Mouse (Mus musculus): ENCODE measurements around the gene Ltv1. TPM values are rescaled to one million over a fixed set of nuclear protein-coding genes. Genes with fewer than 3 reads are reported as not detected.

Gene Ltv1
- 10 to 100 TPM; 30.2 to 33.1 TPM for total RNA-seq (2021)
- long read RNA-seq, experiment 1, transcript Ltv1-201 (11 exons, 2,297 nt), result major isoform, 38 of 44 reads
- long read RNA-seq, experiment 1, partial matches to known transcripts, result 3 of 44 reads
- long read RNA-seq, experiment 1, other reads (novel, unspliced or antisense), result 3 of 44 reads
- long read RNA-seq, experiment 2, transcript Ltv1-201 (11 exons, 2,297 nt), result major isoform, 34 of 42 reads
- long read RNA-seq, experiment 2, partial matches to known transcripts, result 2 of 42 reads
- long read RNA-seq, experiment 2, other reads (novel, unspliced or antisense), result 6 of 42 reads

DNA sequence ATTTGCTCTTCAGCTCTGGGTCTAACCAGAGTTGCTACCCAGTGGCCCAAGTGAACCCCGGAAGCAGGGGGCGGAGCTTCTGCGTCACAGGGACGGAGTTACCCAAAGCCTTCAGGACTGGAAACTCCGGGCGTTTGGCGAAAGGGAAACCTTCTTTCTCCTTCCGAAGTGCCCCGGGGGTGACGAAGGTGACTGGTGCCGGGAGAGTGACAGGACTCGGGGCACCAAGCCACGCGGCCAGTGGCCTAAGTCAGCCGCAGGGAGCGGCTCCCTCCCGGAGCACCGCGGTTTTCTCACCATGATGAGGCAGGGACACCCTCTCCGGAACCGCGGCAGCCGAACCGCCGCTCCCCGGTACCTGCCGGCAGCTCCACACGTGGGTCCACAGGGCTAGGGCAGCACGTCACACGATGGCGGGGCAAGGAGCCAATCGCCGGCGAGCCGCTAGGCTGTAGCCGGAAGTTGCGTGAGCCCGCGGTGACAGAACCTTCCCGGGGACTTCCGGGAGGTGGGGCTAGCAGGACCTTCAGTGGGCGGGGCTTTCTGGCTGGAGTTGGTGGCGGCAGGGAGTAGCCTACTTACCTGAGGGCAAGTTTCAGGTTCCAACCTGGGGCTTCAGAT, at the start of gene Ltv1:
Ltv1 (minus strand) TSS at position 438 of the 621 bp plus-strand sequence.
- DNase-seq (ENCODE audit: low spot score in 2 of 2), result peak; percentile 88 to 96

DNA sequence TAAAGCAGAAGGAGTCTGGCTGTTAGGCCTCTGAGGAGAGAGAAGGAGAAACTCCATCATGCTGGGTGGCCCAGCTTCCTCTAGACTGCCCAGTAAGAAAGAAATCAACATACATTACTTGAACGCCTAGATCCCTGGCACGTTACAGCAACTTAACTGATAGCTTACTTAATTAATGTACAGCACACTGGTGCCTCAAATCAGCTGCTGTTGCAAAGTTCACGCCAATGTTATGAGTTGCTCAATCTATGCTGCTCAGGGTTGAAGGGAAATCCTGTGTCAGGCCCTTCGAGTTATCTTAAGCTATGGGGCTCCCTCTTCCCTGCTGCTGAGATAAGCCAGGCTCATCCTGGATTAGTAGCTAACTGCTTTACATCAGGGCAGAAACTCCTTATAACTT, 47.5 kb upstream of the Ltv1 start:
- no peak for DNase-seq (ENCODE audit: low spot score in 2 of 2)

DNA sequence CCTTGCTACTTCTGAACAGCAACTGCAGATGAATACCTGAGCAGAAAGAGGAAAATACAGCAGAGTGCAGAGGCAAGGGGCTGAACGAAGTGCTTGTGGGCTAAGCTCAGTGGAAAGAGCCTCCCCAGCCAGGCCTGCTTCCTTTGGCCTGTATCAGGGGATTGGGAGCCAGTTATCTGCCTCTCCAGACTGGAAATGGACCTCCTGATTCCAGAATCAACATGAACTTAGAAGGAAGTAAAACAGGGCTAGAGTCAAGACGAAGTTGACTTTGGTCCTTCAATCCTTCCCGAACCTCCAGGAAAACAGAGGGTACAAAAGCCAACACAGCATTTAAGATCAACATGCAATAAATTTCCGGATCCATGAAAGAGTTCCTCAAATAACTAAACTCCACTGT, 45.2 kb upstream of the Ltv1 start:
- no peak for DNase-seq (ENCODE audit: low spot score in 2 of 2)

DNA sequence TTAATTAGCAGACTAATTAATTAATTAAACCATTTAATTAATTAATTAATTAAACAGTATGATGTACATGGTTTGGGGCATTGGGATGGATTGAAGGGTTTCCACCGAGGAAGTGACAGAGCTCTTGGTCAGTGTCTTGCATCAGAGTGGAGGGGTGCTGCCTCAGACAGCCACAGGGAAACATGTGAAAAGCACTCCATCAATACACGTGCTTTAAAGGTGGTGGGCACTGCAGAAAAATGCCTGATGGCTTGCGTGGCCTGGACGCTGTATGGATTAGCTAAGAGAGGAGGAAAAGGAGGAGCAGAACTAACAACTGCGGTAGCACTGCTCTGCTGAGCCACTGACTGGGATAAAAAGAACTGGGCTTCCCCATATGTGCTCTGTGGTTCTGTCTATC, 43.9 kb upstream of the Ltv1 start:
- DNase-seq (ENCODE audit: low spot score in 2 of 2), result no peak

DNA sequence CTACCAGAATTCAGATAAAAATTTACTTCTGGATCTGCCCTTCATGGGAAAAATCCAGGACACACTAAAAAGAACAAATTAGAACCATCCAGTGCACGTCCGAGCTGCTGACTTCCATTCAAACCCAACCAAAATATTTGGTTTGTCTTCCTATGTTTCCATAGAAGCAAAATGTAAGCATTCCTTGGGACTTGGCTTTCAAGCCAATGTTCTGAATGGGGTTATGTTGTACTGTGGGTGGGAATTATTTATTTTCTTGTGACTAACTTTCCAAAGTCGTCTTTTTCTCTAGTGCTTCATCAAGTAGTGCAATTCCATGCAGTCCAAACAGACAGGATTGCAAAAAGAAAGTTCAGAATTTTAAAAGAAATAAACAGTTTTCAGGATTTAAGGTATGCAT, 41.5 kb upstream of the Ltv1 start:
- DNase-seq (ENCODE audit: low spot score in 2 of 2), result no peak

DNA sequence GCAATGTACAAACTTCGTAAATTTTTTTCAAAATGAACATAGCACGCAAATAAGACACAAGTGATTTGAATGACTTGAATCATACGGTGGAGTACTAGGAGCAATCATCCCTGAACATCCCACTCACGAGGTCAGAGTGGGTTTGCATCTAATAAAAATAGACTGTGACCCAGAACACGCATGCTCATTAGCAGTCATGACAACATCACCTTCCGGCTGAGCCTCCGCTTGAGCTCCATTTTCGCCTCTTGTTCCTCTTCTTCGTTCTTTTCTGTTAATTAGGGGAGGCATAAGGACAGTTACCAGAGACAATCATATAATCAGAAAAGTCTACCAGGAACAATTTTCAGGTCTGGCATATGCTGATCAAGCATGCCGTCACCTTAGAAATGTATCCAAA, 41.0 kb upstream of the Ltv1 start:
- no peak for DNase-seq (ENCODE audit: low spot score in 2 of 2)

DNA sequence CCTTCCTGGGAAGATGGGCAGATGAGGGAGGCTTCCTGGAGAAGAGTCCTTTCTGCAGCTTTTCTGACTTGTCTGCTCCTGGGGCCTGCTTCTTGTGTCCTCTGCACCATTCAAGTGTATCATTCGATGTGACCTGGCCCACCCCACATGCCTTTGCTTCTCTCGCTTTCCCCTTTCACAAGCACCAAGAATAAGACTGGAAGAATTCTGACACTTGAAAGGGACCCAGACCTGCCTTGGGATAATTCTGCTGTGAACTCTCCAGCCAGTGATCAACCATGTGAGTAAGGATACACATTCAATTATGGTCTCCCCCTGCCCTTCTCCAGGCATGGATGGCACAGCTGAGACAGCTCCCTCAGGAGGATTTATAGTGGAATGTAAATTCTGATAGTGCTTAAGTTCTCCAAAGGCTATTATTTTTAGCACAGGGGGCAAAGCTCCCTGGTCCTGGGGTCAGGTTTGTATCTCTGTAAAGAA, 40.2 kb upstream of the Ltv1 start:
- no peak for DNase-seq (ENCODE audit: low spot score in 2 of 2)

DNA sequence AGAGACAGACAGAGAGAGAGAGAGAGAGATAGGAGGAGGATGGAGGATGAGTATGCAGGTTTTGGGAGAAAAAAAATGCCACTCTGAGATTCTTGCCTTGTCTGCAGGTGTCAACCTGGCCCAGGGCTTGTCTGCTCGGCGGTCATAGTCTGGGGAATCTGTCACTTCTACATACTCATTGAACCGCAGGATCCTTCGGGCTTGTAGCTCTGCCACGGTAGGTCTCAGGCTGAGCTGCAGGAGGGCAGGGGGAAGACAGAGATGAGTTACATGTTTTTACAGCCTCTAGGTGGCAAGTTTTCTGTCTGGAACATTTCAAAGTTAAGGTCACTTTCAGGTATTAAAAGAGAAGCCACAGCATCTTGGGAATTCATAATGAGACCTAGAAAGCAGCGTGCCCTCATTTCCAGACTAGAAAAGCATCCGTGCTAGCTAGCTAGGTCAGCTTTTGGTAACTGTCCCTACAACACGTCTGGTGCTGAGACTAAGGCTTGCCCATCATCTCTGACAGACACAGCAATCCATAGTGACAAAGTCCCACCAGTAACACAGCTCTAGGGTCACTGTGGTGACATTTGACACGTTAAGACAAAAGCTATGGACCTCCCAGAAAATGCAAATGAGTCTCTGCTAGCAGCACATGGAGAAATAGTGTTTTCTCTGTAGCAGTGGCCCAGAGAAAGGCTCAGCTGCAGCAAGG, 39.6 kb upstream of the Ltv1 start:
- no peak for DNase-seq (ENCODE audit: low spot score in 2 of 2)

DNA sequence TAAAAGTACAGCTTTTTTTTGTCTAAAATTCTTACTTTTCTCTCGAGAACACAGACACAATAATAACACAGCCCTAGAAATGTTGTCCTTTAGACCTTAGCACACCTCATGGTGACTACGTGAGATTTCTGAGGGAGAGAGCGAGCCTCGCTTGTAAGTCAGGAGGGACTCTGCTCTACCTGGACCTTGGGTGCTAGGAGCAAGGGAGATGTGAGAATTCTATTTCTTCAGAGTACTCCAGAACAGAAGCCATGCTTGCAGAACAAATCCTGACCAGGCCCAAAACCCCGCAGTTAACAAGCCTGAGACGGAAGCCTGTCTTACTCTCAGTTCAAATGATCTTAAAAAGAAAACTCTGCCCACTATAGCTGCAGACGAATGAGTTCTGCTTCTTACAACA, 37.7 kb upstream of the Ltv1 start:
- no peak for DNase-seq (ENCODE audit: low spot score in 2 of 2)

DNA sequence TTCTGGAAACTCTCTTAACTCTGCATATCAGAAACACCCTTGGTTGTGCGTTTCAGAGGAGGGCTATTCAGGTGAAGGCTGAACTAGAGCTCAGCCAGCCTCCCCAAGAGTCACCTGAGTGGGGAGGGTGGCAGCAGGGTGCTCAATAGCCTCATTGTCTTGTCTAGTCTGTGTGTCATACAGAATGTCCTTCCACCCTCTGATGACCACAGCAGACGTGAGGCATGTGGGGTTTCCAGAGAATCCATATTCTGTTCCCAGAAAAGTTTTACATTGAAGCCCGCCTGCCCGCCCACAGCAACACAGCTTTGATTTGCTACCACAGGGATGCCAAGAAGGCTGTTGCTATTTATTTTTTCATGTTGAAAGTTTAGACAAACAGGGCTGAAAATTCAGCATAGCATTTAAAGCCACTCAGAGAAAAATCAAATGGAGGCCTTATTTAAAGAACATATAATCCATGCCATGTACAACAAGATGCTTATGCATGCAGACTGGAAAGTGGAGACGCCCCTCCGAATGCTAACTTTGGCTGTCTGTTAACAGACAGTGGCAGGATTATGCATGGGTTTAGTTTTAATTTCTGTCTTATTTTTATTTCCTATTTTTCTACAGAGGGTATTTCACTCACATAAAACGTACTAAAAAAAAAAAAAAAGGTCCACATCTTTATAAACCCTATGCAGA, 32.6 kb upstream of the Ltv1 start:
- DNase-seq (ENCODE audit: low spot score in 2 of 2), result no peak

DNA sequence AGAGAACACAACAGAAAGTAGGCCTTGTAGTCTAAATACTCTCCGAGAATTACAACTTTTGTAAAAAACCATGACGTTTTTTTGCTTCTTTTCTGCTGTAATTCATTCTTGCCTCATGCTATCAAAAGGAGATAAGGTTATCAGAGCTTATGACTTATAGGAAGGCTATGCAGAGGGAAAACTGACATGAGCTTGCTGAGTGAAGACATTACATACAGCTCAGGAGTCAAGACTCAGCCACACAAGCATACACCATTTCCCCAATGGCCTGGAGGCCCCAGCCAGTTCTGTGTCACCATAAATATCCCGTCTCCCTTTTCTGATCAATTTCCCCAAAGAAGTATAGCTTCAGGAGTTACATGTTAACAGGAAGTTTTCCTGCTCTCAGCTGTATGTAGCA, 29.2 kb upstream of the Ltv1 start:
- no peak for DNase-seq (ENCODE audit: low spot score in 2 of 2)

DNA sequence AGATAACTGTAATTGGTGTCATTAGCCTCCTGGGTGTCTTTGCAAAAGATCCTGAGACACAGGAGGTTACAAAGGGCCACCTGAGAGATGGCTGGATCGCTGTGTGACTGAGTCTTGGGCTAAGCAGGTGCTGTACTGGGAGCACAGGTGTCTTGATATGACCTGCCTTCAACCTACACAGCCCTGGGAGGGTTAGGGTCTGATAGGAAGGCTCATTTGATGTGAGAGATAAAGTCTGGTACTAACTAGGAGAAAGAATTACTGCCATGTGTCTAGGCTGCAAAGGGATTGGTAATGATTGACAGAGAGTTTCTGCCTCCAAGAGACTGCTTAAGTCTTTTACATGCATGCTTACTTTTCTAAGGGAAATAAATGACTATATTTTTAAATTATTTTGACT, 27.1 kb upstream of the Ltv1 start:
- DNase-seq (ENCODE audit: low spot score in 2 of 2), result no peak

DNA sequence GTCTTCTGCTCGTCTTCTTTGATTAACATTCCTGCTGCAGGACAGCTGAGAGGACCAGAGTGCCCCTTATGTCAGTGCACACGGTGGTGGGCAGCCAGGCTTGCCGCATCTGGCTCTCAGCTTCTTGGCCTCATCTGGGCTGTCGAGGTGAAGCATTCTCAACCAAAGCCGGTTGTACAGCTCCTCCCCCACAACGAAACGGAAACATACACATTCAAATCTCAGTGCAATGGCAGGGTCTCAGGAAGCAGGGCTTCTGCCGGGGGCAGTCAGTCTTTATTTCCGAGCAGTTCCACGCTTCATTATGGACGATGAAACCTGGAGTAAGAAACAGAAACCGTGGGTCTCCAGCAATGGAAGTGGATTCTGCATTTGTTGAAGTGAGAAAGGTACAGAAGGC, 21.0 kb upstream of the Ltv1 start:
- DNase-seq (ENCODE audit: low spot score in 2 of 2), result no peak

DNA sequence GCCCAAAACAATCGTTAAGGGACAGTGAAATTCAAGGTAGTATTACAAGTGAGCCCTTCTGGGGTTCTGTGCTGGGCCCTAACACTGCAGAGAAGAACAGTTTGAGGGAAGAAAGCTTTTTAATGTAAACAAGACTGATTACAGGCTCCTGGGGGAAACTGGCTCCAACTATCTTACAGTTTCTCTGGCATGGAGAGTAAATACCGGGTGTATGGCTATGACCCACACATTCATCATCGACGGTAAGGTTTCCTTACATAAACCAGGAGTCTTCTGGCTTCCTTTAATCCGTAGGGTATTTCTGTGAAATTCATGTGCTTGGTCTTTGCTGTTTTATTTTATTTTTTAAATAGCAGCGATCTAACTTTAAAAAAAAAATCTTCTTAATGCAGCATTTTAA, 19.9 kb upstream of the Ltv1 start:
- DNase-seq (ENCODE audit: low spot score in 2 of 2), result no peak

DNA sequence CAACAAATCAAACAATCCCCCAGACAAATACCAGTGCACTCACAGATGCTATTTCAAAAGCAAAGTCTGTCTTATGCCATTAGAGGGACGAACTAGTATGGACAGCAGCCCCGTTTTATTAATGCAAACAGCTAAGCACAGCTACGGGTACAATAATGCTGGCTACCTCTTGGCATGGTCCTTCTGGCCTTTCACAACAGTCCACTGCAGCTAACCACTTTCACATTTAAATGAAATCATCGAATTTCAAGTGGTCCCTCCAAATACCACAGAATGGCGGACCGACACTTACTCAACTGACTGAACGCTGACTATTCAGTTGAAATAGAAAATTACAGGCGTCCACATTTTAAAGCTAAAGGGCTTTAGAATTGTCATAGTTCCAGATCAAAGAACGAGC, 19.4 kb upstream of the Ltv1 start:
- DNase-seq (ENCODE audit: low spot score in 2 of 2), result no peak

DNA sequence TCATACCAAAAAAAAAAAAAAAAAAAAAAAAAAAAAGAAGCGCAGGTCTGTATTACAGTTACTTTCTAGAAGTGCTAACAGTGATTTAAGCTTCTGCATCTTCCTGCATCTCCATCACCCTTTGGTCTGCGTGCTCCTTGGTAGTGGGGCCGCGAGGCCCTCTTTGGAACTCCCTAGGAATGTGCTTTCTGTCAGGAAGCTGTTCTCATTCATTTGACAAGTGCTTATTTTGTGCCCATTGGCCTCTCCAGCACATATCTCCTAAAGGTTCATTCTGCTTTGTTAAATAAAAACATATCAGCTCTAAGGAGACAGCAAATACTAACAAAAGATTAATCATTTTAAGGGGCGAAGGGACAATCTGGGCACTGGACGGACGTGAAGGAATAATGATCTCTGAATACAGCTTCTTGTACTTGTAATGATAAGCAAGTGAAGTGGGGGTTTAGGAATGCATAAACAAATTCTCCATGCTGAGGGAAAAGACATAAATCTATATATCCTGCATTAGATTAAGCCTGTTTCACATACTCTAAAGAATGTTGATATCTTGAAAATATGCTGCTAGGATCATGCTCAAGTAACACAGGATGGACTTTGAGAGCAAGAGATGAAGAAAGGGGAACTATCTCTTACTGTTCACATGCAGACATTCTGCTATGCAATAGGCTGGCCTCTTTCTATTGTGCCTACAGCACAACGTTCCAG, 17.1 kb upstream of the Ltv1 start:
- no peak for DNase-seq (ENCODE audit: low spot score in 2 of 2)

DNA sequence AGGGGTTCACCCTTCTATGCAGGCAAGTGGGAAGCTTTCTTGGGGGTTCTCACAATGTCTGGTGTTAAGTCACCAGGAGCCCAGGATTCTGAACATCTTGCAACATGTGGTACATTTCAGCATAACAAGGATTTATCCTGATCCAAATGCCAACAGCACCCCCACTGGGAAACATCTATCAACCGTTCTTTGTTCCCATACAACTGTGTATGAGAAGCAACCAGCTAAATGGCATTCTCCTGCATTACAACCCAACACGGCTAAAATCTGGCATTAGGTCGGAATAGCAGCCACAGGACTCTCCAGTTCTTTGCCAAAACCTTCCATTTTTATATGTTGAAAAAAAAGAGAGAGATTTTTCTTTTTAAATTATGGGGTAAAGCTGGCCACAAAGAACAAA, 16.5 kb upstream of the Ltv1 start:
- DNase-seq (ENCODE audit: low spot score in 2 of 2), result no peak

DNA sequence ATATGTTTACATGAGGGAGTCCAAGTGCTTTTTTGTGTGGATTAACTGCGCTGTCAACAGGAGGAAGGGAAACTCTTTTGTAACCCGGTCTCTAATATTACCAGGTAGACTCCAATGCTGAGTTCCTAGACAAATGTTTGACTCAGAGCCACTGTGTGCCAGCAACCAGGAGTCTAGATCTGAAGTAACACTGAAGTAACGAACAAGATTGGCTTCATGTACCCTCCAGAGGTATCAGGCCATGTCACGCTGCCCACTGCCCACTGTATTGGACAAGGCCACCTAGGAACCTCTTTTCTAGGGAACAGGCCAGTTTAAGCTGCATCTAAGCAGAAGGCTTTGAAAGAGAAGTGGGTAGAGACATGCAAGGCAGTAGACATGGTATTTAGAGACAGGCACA, 16.1 kb upstream of the Ltv1 start:
- no peak for DNase-seq (ENCODE audit: low spot score in 2 of 2)

DNA sequence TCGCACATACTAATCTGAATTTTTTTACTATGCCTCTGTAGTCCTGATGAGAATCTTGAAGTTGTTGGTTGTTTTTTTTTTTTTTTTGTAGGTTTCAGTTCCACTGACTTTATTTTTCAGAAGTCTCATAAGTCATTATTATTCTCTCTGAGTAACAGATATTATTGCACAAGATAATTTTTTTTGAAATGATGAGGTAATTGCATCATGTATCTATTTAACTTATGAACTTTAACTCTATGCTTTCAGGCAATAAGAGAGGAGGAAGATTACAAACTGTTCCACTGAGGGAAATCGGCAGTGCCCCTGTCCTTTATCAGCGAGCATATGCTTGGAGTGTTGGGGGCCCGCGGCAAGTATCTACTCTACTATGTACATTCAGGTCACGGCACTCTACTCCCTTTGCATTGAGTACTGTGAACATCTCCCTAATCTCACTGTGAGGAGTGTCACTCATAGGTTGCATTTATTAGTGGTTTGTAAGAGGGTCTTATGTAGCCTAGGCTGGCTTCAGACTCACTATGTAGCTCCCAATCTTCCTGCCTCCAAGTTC, 8.8 kb upstream of the Ltv1 start:
- no peak for DNase-seq (ENCODE audit: low spot score in 2 of 2)

DNA sequence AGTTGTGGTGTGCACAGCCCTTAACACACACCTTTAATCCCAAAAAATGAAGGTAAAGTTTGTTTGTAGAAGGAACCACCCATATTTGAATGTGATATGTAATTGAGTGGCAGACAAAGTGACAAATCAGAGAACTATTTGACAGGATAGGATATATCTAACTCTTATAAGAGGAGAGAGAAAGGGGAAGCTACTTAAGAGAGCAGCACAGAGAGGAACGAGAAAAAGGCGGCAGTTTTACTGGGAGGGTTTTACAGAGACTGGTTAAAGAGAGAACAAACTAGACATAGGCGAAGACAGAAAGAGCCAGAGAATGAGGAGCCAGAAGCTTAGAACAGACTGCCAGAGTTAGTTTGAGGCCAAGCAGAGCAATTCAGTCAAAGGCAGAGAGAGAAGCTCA, 7.9 kb upstream of the Ltv1 start:
- no peak for DNase-seq (ENCODE audit: low spot score in 2 of 2)

DNA sequence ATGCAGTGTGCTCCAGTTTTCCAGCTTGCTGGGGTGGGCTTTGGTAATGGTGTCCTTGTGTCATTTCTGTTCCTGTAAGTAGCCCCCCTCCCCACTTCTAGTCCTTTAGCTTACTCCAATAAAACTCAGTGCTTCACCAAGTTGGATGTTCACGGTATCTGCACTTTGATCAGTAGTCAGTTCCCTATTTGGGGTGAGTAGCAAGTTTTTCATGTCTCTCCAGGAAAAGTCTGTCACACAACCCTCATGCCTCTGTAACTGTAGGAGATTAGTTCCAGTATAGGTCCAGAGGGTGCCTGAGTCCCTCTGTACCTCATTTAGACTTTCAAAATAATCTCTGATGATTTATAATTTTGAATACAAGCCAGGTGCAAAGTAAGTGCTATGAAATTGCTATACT, 6.3 kb upstream of the Ltv1 start:
- DNase-seq (ENCODE audit: low spot score in 2 of 2), result no peak
